Mouse (Mus musculus) thymus, postnatal 4 days (tissue): ENCODE measurements at regions not wholly inside any gene's neighbourhood (a gene's known extent, or its start where the extent isn't known, plus 50 kb on each side); places are given as distances from the start of the nearest gene placed in this dataset.
A peak's percentile ranks its signal among the peaks of the same experiment; 100 is the strongest.
"Not testable (repeated sequence)": the region's sequence is repeated elsewhere in the genome, so short reads cannot be mapped to it uniquely, and the experiment has no call there.

Experiments
- DNase-seq: peaks from one replicate; pipeline ENCODE4 v3.0.0; 2021

- not testable (repeated sequence) for DNase-seq
Measured at GRCm38 (mm10) chr8:93443631-93444030, 64.1 kb upstream of the Ces1h start.

GRCm38 (mm10) chr8:93441936-93442335 is 62.4 kb upstream of the Ces1h start:
- DNase-seq = no peak

GRCm38 (mm10) chr8:93436586-93436985 is 57.1 kb upstream of the Ces1h start:
- DNase-seq = not testable (repeated sequence)

GRCm38 (mm10) chr8:93430637-93431036 is 51.1 kb upstream of the Ces1h start:
- DNase-seq = peak; percentile 47
